Comparison of ENCODE assay signal across 18 mouse cellular contexts in genomic region chr16:75875896-75876295, GRCm38 (mm10).
A peak's percentile ranks its signal among the peaks of the same experiment; 100 is the strongest.
DNase-seq lines count a peak whose midpoint lies in the region; ATAC-seq and TF ChIP-seq lines count a peak whose summit lies in the region.
"Had no signal": no experiment of that assay in that cellular context is flagged by ENCODE, and none has a peak within 500 bp of the region (broad histone marks: within the 10 kb centered on the region; RNA-seq: fewer than 3 reads in every experiment).

No protein-coding gene starts in this region.

- 54% methylated on average over 4 of the region's 4 CpGs for WGBS in embryonic facial prominence, embryonic 14.5 days
- WGBS in embryonic facial prominence, embryonic 10.5 days, result 77% methylated on average over 4 of the region's 4 CpGs
- WGBS in kidney, adult 2 months, result 60% methylated on average over 4 of the region's 4 CpGs

- H3K9me3 ChIP-seq in embryonic facial prominence, embryonic 14.5 days (ENCODE audit: control insufficient read depth, low read length), result no peaks in the 10 kb centered on the region
- H3K9me3 ChIP-seq in embryonic facial prominence, embryonic 10.5 days, result no peaks in the 10 kb centered on the region
- H3K9me3 ChIP-seq: embryonic facial prominence, embryonic 15.5 days; heart, embryonic 15.5 days; limb, embryonic 15.5 days; liver, embryonic 15.5 days; midbrain, embryonic 12.5 days; neural tube, embryonic 13.5 days had no signal

- no peak overlapping the region for H3K4me3 ChIP-seq in embryonic facial prominence, embryonic 14.5 days (ENCODE audit: low read depth, low read length)
- no peak overlapping the region for H3K4me3 ChIP-seq in embryonic facial prominence, embryonic 10.5 days
- H3K4me3 ChIP-seq in kidney, adult 2 months (ENCODE audit: insufficient read depth, low read depth, low read length), result no peak overlapping the region
- H3K4me3 ChIP-seq: embryonic facial prominence, embryonic 15.5 days; heart, adult 2 months; heart, embryonic 15.5 days; limb, embryonic 15.5 days; liver, embryonic 15.5 days; midbrain, embryonic 12.5 days; neural tube, embryonic 13.5 days had no signal

- no peak for TF ChIP-seq POLR2A in kidney, adult 2 months (IDR thresholded peaks at IDR 0.05; ENCODE audit: low read depth, low read length)

- no peak overlapping the region for H3K4me2 ChIP-seq in embryonic facial prominence, embryonic 14.5 days (ENCODE audit: low read depth, low read length)
- H3K4me2 ChIP-seq: embryonic facial prominence, embryonic 15.5 days; heart, embryonic 15.5 days; limb, embryonic 15.5 days; liver, embryonic 15.5 days; midbrain, embryonic 12.5 days; neural tube, embryonic 13.5 days had no signal

- H3K27ac ChIP-seq in embryonic facial prominence, embryonic 14.5 days (replicated peaks; ENCODE audit: low read depth, low read length), result no peak overlapping the region
- no peak overlapping the region for H3K27ac ChIP-seq in embryonic facial prominence, embryonic 10.5 days (replicated peaks)
- H3K27ac ChIP-seq in kidney, adult 2 months (ENCODE audit: insufficient read depth, low read depth, low read length), result no peak overlapping the region
- H3K27ac ChIP-seq: embryonic facial prominence, embryonic 15.5 days; heart, adult 2 months; heart, embryonic 15.5 days; limb, embryonic 15.5 days; liver, embryonic 15.5 days; midbrain, embryonic 12.5 days; neural tube, embryonic 13.5 days had no signal

- ATAC-seq in embryonic facial prominence, embryonic 14.5 days (ENCODE audit: low read depth), result no peak
- ATAC-seq: lung, postnatal 0 days had no signal

- peak; percentile 53 for DNase-seq in embryonic facial prominence, embryonic 14.5 days (ENCODE audit: low spot score)
- no peak for DNase-seq in embryonic facial prominence, embryonic 10.5 days (ENCODE audit: low spot score)
- DNase-seq in kidney, postnatal 4 days, result peak; percentile 8 to 9
- no peak for DNase-seq in kidney, adult 2 months
- peak; percentile 22 to 36 for DNase-seq in right cerebral cortex, postnatal 10 days (ENCODE audit: low spot score in 2 of 2)
- DNase-seq in right cerebral cortex, postnatal 36 days (ENCODE audit: low spot score in 2 of 2), result no peak
- peak; percentile 9 for DNase-seq in ovary, postnatal 36 days (ENCODE audit: low spot score)
- DNase-seq: cerebellum, adult 8-10 months; heart, adult 2 months; kidney, adult 11 months; thymus, postnatal 36 days had no signal

- TF ChIP-seq CTCF in kidney, adult 2 months (conservative IDR thresholded peaks at IDR 0.05; ENCODE audit: insufficient read depth, insufficient read length, low read depth, low read length), result no peak

- peaks cover 3% of the 10 kb centered on the region; the same call in 1 of the 2 replicates for H3K4me1 ChIP-seq in embryonic facial prominence, embryonic 14.5 days (ENCODE audit: control insufficient read depth, insufficient read depth, low read length)
- H3K4me1 ChIP-seq in embryonic facial prominence, embryonic 10.5 days, result no peaks in the 10 kb centered on the region
- no peaks in the 10 kb centered on the region for H3K4me1 ChIP-seq in kidney, adult 2 months (ENCODE audit: control insufficient read depth, insufficient read depth, low read length)
- H3K4me1 ChIP-seq: embryonic facial prominence, embryonic 15.5 days; limb, embryonic 15.5 days; midbrain, embryonic 12.5 days; neural tube, embryonic 13.5 days had no signal

- no peaks in the 10 kb centered on the region for H3K27me3 ChIP-seq in embryonic facial prominence, embryonic 14.5 days (replicated peaks; ENCODE audit: control insufficient read depth, insufficient read depth, low read length)
- no peaks in the 10 kb centered on the region for H3K27me3 ChIP-seq in embryonic facial prominence, embryonic 10.5 days (replicated peaks; ENCODE audit: low read depth, poor library complexity, severe bottlenecking)
- H3K27me3 ChIP-seq in kidney, adult 2 months (replicated peaks; ENCODE audit: control insufficient read depth, insufficient read depth, low read length), result no peaks in the 10 kb centered on the region; the same call in 1 of the 2 replicates
- H3K27me3 ChIP-seq: embryonic facial prominence, embryonic 15.5 days; heart, embryonic 15.5 days; limb, embryonic 15.5 days; liver, embryonic 15.5 days; midbrain, embryonic 12.5 days; neural tube, embryonic 13.5 days had no signal

- H3K36me3 ChIP-seq in embryonic facial prominence, embryonic 14.5 days (ENCODE audit: control insufficient read depth, insufficient read depth, low read length), result no peaks in the 10 kb centered on the region
- no peaks in the 10 kb centered on the region for H3K36me3 ChIP-seq in embryonic facial prominence, embryonic 10.5 days (replicated peaks)
- H3K36me3 ChIP-seq in kidney, adult 2 months (ENCODE audit: control insufficient read depth, insufficient read depth, low read length), result no peaks in the 10 kb centered on the region
- H3K36me3 ChIP-seq: embryonic facial prominence, embryonic 15.5 days; heart, embryonic 15.5 days; limb, embryonic 15.5 days; midbrain, embryonic 12.5 days; neural tube, embryonic 13.5 days had no signal

- no peak overlapping the region for H3K9ac ChIP-seq in embryonic facial prominence, embryonic 14.5 days (ENCODE audit: low read depth, low read length)
- H3K9ac ChIP-seq: embryonic facial prominence, embryonic 15.5 days; heart, embryonic 15.5 days; limb, embryonic 15.5 days; liver, embryonic 15.5 days; midbrain, embryonic 12.5 days; neural tube, embryonic 13.5 days had no signal

Comparison
In these comparisons a context has a peak if more than half of its experiments do, and no peak if none do; other contexts are left out.
1. DNase-seq: peak in embryonic facial prominence, embryonic 14.5 days (single experiment), kidney, postnatal 4 days (2 of 2), right cerebral cortex, postnatal 10 days (2 of 2) and ovary, postnatal 36 days (single experiment); none in embryonic facial prominence, embryonic 10.5 days (single experiment), kidney, adult 2 months (single experiment) and right cerebral cortex, postnatal 36 days (0 of 2).